Mouse (Mus musculus): ENCODE results near the gene Eif3k. TPM values are rescaled to one million over a fixed set of nuclear protein-coding genes. Genes with fewer than 3 reads are reported as not detected.

The Eif3k gene
- polyA plus RNA-seq, 1 experiment from 2014 or later = 283 TPM

- no peak for ATAC-seq (replicated peaks; ENCODE audit: extremely low read depth, insufficient read depth, low FRiP score)
- Histone ChIP-seq H3K27me3 (ENCODE audit: control insufficient read depth, insufficient read depth, low read length) (peaks cover 41% of the 10 kb centered on the region), H3K9me3 (replicated peaks; ENCODE audit: control insufficient read depth, low read length) (peaks cover 6% of the 10 kb centered on the region), H3K4me1 (ENCODE audit: control insufficient read depth, insufficient read depth, low read length) (no peaks in the 10 kb centered on the region), H3K4me3 (ENCODE audit: low read length) (peak overlapping the region; percentile 47), H3K9ac (ENCODE audit: low read length) (no peak overlapping the region; the same call in 1 of the 2 replicates), H3K36me3 (ENCODE audit: control insufficient read depth, insufficient read depth) (no peaks in the 10 kb centered on the region), H3K27ac (ENCODE audit: low read length) (no peak overlapping the region), H3K4me2 (ENCODE audit: low read depth, low read length) (peak overlapping the region; percentile 67)
- 2% methylated on average over 88 of the region's 88 CpGs for WGBS
Measured at GRCm38 (mm10) chr7:29019447-29020220, 38.0 kb upstream of the Eif3k start.

GRCm38 (mm10) chr7:29017222-29017621 is 35.6 kb upstream of the Eif3k start:
- ATAC-seq (replicated peaks; ENCODE audit: extremely low read depth, insufficient read depth, low FRiP score) = no peak
- 77% methylated on average over 7 of the region's 7 CpGs for WGBS
- H3K4me1 ChIP-seq (ENCODE audit: control insufficient read depth, insufficient read depth, low read length) = no peaks in the 10 kb centered on the region
- no peak overlapping the region for H3K4me3 ChIP-seq (ENCODE audit: low read length)
- no peak overlapping the region for H3K9ac ChIP-seq (ENCODE audit: low read length)
- H3K9me3 ChIP-seq (replicated peaks; ENCODE audit: control insufficient read depth, low read length) = peaks cover 6% of the 10 kb centered on the region
- peaks cover 41% of the 10 kb centered on the region for H3K27me3 ChIP-seq (ENCODE audit: control insufficient read depth, insufficient read depth, low read length)
- no peaks in the 10 kb centered on the region for H3K36me3 ChIP-seq (ENCODE audit: control insufficient read depth, insufficient read depth)
- no peak overlapping the region for H3K4me2 ChIP-seq (ENCODE audit: low read depth, low read length)
- no peak overlapping the region for H3K27ac ChIP-seq (ENCODE audit: low read length)

- Histone ChIP-seq H3K36me3 (ENCODE audit: control insufficient read depth, insufficient read depth) (no peaks in the 10 kb centered on the region), H3K4me1 (ENCODE audit: control insufficient read depth, insufficient read depth, low read length) (no peaks in the 10 kb centered on the region), H3K4me2 (ENCODE audit: low read depth, low read length) (no peak overlapping the region), H3K9me3 (replicated peaks; ENCODE audit: control insufficient read depth, low read length) (peaks cover 6% of the 10 kb centered on the region), H3K27me3 (ENCODE audit: control insufficient read depth, insufficient read depth, low read length) (peaks cover 41% of the 10 kb centered on the region), H3K4me3 (ENCODE audit: low read length) (no peak overlapping the region), H3K27ac (ENCODE audit: low read length) (no peak overlapping the region), H3K9ac (ENCODE audit: low read length) (no peak overlapping the region)
- no peak for ATAC-seq (replicated peaks; ENCODE audit: extremely low read depth, insufficient read depth, low FRiP score)
- 68% methylated on average over 7 of the region's 7 CpGs for WGBS
Measured at GRCm38 (mm10) chr7:29016440-29016839, 34.8 kb upstream of the Eif3k start.

- no peak for ATAC-seq (replicated peaks; ENCODE audit: extremely low read depth, insufficient read depth, low FRiP score)
- no peaks in the 10 kb centered on the region for H3K36me3 ChIP-seq (ENCODE audit: control insufficient read depth, insufficient read depth)
- WGBS = 92% methylated on average over 1 of the region's 1 CpGs
- no peaks in the 10 kb centered on the region for H3K4me1 ChIP-seq (ENCODE audit: control insufficient read depth, insufficient read depth, low read length)
- H3K27me3 ChIP-seq (ENCODE audit: control insufficient read depth, insufficient read depth, low read length) = peaks cover 32% of the 10 kb centered on the region
- peaks cover 6% of the 10 kb centered on the region for H3K9me3 ChIP-seq (replicated peaks; ENCODE audit: control insufficient read depth, low read length)
- no peak overlapping the region for H3K27ac ChIP-seq (ENCODE audit: low read length)
- H3K9ac ChIP-seq (ENCODE audit: low read length) = no peak overlapping the region
- H3K4me2 ChIP-seq (ENCODE audit: low read depth, low read length) = no peak overlapping the region
- no peak overlapping the region for H3K4me3 ChIP-seq (ENCODE audit: low read length)
Measured at GRCm38 (mm10) chr7:29014984-29015383, 33.3 kb upstream of the Eif3k start.

GRCm38 (mm10) chr7:29008714-29009113 is 27.1 kb upstream of the Eif3k start:
- H3K9me3 ChIP-seq (replicated peaks; ENCODE audit: control insufficient read depth, low read length) = no peaks in the 10 kb centered on the region
- no peak overlapping the region for H3K4me2 ChIP-seq (ENCODE audit: low read depth, low read length)
- no peak overlapping the region for H3K27ac ChIP-seq (ENCODE audit: low read length)
- no peak overlapping the region for H3K4me3 ChIP-seq (ENCODE audit: low read length)
- H3K36me3 ChIP-seq (ENCODE audit: control insufficient read depth, insufficient read depth) = no peaks in the 10 kb centered on the region
- WGBS = 55% methylated on average over 9 of the region's 9 CpGs
- no peaks in the 10 kb centered on the region for H3K4me1 ChIP-seq (ENCODE audit: control insufficient read depth, insufficient read depth, low read length)
- H3K27me3 ChIP-seq (ENCODE audit: control insufficient read depth, insufficient read depth, low read length) = no peaks in the 10 kb centered on the region
- ATAC-seq (replicated peaks; ENCODE audit: extremely low read depth, insufficient read depth, low FRiP score) = no peak
- H3K9ac ChIP-seq (ENCODE audit: low read length) = no peak overlapping the region

GRCm38 (mm10) chr7:29008171-29008570 is 26.5 kb upstream of the Eif3k start:
- no peak for ATAC-seq (replicated peaks; ENCODE audit: extremely low read depth, insufficient read depth, low FRiP score)
- 90% methylated on average over 10 of the region's 10 CpGs for WGBS
- no peak overlapping the region for H3K9ac ChIP-seq (ENCODE audit: low read length)
- no peaks in the 10 kb centered on the region for H3K4me1 ChIP-seq (ENCODE audit: control insufficient read depth, insufficient read depth, low read length)
- no peak overlapping the region for H3K4me2 ChIP-seq (ENCODE audit: low read depth, low read length)
- H3K9me3 ChIP-seq (replicated peaks; ENCODE audit: control insufficient read depth, low read length) = no peaks in the 10 kb centered on the region
- H3K4me3 ChIP-seq (ENCODE audit: low read length) = no peak overlapping the region
- H3K27me3 ChIP-seq (ENCODE audit: control insufficient read depth, insufficient read depth, low read length) = no peaks in the 10 kb centered on the region
- no peak overlapping the region for H3K27ac ChIP-seq (ENCODE audit: low read length)
- H3K36me3 ChIP-seq (ENCODE audit: control insufficient read depth, insufficient read depth) = no peaks in the 10 kb centered on the region

GRCm38 (mm10) chr7:29007224-29008101 is 25.8 kb upstream of the Eif3k start:
- no peak overlapping the region for H3K4me2 ChIP-seq (ENCODE audit: low read depth, low read length)
- no peaks in the 10 kb centered on the region for H3K36me3 ChIP-seq (ENCODE audit: control insufficient read depth, insufficient read depth)
- H3K4me1 ChIP-seq (ENCODE audit: control insufficient read depth, insufficient read depth, low read length) = no peaks in the 10 kb centered on the region
- 66% methylated on average over 9 of the region's 9 CpGs for WGBS
- H3K27ac ChIP-seq (ENCODE audit: low read length) = no peak overlapping the region
- no peaks in the 10 kb centered on the region for H3K27me3 ChIP-seq (ENCODE audit: control insufficient read depth, insufficient read depth, low read length)
- H3K4me3 ChIP-seq (ENCODE audit: low read length) = no peak overlapping the region
- H3K9ac ChIP-seq (ENCODE audit: low read length) = no peak overlapping the region
- H3K9me3 ChIP-seq (replicated peaks; ENCODE audit: control insufficient read depth, low read length) = no peaks in the 10 kb centered on the region
- no peak for ATAC-seq (replicated peaks; ENCODE audit: extremely low read depth, insufficient read depth, low FRiP score)

- Histone ChIP-seq H3K9ac (ENCODE audit: low read length) (peak overlapping the region; percentile 62), H3K36me3 (ENCODE audit: control insufficient read depth, insufficient read depth) (no peaks in the 10 kb centered on the region; the same call in 1 of the 2 replicates), H3K4me3 (ENCODE audit: low read length) (peak overlapping the region; percentile 52), H3K4me2 (ENCODE audit: low read depth, low read length) (peak overlapping the region; percentile 80), H3K4me1 (ENCODE audit: control insufficient read depth, insufficient read depth, low read length) (no peaks in the 10 kb centered on the region), H3K9me3 (replicated peaks; ENCODE audit: control insufficient read depth, low read length) (no peaks in the 10 kb centered on the region), H3K27me3 (ENCODE audit: control insufficient read depth, insufficient read depth, low read length) (no peaks in the 10 kb centered on the region), H3K27ac (ENCODE audit: low read length) (no peak overlapping the region)
- ATAC-seq (replicated peaks; ENCODE audit: extremely low read depth, insufficient read depth, low FRiP score) = peak; percentile 50
- WGBS = 8% methylated on average over 43 of the region's 43 CpGs
Measured at GRCm38 (mm10) chr7:29000651-29001605, 19.3 kb upstream of the Eif3k start.
